Mouse (Mus musculus): Measurements from ENCODE around the gene Desi1.

Gene Desi1

DNA sequence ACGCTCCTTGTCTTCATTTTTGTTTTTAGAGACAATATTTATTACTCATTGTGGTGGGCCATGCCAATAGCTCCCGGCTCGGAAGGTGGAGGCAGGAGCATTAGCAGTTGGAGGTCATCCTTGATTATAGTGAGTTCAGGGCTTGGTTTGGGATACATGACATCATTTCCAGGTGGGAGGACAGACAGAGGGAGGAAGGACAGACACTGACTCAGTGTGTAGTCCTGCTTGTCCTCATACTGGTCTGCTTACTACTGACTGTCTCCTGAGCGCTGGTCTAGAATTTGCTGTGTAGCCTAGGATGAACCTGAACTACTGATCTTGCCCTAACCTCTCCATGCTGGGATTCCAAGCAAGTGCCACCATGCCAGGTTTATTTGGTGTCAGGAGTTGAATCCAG, at the start of gene Desi1:
Desi1 (minus strand) TSS at position 101 of the 400 bp plus-strand sequence.
- DNase-seq = no peak

DNA sequence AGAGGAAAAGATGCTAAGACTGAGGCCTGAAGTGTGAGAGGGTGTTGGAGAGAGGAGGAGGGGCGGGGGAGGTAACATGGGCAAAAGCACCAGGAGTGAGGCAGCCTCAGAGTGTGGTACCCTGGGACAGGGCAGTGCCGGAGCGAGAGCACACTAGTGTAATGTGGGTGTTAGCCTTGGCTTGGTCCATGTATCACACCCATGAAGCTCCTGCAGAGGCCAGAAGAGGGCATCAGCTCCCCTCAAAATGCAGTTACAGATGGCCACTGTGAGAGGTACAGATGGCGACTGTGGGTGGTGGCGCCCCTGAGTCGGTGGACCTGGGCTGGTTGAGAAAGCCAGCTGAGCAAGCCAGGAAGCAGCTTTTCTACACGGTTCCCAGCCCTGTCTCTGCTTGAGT, 47.5 kb upstream of the Desi1 start:
- peak; percentile 60 for DNase-seq

DNA sequence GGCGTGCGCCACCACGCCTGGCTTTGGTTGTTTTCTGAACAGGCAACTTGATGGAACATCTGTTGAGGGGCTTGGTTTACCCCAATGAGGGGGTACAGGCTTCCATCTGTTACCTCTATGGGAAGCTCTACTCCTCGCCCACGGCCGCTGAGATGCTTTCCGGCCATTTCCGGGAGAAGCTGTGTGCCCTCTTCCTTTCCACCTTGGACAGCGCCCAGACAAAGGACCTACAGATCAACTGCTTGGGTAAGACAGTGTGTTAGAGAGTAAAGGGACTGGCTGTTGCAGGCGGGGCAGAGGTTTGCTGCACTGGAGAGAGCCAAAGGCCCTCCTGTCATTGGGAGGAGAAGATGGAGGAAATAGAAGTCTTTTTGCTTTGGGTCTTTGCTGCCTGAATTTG, 46.2 kb upstream of the Desi1 start:
- DNase-seq = peak; percentile 47

DNA sequence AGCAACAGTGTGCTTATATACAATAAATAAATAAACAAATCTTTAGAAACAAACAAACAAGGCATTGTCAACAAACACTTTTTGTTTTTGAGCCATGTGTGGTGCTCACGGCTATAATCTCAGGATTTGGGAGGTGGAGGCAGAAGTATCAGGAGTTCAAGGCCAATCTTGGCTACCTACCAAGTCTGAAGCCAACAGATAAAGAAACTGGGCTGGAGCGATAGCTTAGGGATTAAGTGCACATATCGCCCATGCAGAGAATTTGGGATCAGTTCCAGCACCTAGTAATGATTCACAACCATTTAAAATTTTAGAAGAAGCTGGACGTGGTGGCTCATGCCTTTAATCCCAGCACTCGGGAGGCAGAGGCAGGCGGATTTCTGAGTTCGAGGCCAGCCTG, 39.8 kb upstream of the Desi1 start:
- no peak for DNase-seq

- DNase-seq = no peak
These were observed 38.3 kb upstream of the Desi1 start for GRCm38 (mm10) chr15:82071816-82072469.

DNA sequence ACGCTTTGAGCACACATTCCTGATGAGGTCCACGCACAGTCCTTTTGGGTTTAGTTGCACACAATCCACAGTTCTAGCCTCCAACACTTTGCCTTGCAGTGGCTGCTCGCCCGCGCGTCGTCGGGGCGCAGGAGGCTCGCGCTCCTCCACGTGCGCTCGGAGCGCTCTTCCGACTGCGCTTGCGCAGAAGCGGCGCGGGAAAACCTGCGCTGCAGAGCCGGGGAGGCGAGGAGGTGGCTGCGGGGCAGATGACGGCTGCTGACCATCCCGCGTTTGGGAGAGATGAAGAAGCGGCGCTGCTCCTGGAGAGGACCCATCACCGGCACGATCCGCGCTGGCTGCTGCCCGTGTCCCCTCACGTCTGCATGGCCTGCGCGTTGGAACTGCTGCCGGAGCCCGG, 36.2 kb upstream of the Desi1 start, which contains the start of gene Mei1:
Mei1 (plus strand) TSS at position 99 of the 400 bp plus-strand sequence.
- DNase-seq = peak; percentile 41

- peak; percentile 90 for DNase-seq
These were observed 31.8 kb upstream of the Desi1 start for GRCm38 (mm10) chr15:82065511-82065910.

DNA sequence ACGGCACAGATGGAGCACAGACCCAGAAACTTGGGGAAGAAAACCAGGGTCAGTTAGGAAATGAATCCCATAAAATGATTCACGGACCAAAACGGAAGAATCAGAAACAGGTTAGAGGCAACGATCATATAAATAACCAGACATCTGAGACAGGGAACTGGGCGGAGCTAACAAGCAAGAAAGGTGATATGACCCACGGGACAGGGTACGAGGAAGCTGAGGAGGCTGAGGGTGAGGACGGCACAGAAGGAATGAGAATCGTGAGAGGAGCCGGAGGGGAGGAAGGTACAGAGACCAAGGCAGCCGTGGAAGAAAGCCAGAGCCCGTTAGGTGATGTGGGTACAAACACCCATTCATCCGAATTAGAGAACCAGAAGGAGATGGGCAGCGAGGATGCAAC, 30.2 kb upstream of the Desi1 start:
- no peak for DNase-seq

DNA sequence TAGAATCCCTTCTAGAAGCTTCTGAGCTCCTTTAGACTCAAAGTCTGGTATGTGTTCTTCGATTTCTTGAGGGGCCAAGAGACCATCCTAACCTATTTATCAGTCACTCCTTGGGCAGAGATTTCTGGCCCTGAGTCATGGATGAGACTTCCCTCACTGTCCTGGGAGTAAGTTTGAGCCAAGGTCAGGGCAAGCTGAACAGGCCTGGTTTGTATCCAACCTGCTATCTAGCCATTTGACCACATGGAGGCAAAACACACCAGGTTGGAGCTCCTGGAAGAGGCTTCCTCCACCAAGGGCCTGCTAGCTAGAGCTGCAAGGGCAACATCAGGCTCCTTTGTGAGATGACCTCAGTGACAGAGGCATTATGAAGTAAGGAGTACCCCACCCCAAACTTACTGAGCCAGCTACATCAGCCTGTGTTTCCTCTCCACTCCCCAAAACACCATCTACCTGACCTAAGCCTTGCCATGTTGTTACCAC, 25.1 kb upstream of the Desi1 start, which contains the start of gene 4930407I10Rik:
4930407I10Rik (plus strand) TSS at position 433 of the 483 bp plus-strand sequence.
- no peak for DNase-seq

DNA sequence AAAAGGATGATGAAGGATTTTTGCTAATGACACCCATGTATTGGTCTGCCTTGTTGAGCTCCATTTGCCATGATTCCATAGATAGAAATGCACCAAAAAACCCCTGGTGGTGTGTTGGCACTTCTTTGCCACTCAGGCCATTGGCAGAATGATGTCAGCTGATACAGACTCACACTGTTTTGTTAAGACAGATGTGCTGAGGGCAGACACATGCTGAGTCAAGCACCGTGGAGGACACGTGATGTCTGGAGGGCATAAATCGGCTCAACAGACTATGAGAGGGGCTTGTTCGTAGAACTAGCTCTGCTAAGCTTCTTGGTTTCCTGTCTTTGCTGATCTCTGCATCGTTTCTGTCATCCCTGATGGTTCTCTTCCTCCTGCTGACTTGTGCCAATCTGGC, 18.9 kb upstream of the Desi1 start:
- DNase-seq = no peak

GRCm38 (mm10) chr15:82047080-82047883, 13.6 kb upstream of the Desi1 start, which contains the start of gene Snu13:
Snu13 (minus strand) TSS chr15:82047598.
- peak; percentile 94 for DNase-seq

GRCm38 (mm10) chr15:82046246-82046891, 12.7 kb upstream of the Desi1 start:
- peak; percentile 22 for DNase-seq

GRCm38 (mm10) chr15:82044166-82044784, 10.6 kb upstream of the Desi1 start:
- no peak for DNase-seq

GRCm38 (mm10) chr15:82040650-82041049, 7.0 kb upstream of the Desi1 start:
- peak; percentile 67 for DNase-seq

DNA sequence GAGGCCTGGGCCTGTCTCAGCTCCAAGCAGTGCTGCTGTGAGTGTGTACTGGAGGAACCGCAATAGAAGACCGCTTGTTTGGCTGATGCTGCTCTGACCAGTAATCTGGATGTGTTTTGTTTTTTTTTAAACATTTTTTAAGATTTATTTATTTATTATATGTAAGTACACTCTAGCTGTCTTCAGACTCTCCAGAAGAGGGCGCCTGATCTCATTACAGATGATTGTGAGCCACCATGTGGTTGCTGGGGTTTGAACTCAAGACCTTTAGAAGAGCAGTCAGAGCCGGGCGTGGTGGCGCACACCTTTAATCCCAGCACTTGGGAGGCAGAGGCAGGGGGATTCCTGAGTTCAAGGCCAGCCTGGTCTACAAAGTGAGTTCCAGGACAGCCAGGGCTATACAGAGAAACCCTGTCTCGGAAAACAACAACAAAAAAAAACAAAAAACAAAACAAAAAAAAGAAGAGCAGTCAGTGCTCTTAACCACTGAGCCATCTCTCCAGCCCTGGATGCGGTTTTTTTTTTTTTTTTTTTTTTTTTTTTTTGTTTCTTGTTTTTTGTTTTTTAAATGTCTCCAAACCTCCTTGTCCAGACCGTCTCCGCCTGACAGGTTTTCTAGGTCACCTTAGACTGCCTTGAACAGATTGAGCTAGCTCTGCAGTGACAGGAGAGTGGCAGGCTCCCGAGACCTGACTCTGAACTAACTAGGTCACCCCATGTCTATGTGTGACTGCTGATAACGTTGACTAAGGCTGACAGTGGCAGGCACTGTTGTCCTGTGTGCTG, 2.4 kb upstream of the Desi1 start:
- DNase-seq = peak; percentile 56

DNA sequence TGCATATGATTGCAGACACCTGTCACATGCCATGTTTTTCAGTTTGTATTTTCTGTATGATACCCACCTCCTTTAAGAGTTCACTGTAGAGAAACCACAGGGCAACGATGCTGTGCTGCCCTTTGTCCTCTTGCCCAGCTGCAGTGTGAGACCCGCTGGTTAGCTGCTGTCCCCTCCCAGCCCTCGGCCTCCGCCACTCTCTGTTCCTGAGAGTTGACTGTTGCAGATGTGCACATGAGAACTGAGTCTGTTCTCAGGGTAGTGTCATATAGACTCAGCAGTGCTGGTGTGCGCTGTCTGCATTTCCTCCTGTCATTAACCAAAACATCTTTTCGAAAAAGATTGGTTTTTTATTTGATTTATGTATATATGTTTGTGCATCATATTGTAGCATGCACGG, 1.3 kb downstream of the Desi1 start:
- DNase-seq = no peak

DNA sequence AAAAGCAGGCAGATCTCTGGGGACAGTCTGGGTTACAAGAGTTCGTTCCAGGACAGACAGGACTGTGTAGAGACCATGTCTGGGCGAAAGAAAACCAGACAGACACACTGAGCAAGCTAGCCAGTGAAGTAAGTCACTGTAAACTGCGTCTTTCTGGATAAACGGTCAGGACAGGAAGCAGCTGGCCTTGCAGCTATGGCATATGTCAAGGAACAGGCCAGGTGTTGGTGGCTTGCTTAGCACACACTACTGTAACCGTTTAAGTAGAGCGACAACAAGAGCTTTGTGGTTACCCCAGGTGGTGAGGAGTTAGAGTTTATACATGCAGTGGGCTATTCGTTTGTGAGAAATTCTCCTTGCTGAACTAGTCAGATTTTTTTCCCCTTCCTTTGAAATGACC, 5.9 kb downstream of the Desi1 start:
- DNase-seq = no peak

- DNase-seq = no peak
These were observed 6.4 kb downstream of the Desi1 start for GRCm38 (mm10) chr15:82027276-82027675.

DNA sequence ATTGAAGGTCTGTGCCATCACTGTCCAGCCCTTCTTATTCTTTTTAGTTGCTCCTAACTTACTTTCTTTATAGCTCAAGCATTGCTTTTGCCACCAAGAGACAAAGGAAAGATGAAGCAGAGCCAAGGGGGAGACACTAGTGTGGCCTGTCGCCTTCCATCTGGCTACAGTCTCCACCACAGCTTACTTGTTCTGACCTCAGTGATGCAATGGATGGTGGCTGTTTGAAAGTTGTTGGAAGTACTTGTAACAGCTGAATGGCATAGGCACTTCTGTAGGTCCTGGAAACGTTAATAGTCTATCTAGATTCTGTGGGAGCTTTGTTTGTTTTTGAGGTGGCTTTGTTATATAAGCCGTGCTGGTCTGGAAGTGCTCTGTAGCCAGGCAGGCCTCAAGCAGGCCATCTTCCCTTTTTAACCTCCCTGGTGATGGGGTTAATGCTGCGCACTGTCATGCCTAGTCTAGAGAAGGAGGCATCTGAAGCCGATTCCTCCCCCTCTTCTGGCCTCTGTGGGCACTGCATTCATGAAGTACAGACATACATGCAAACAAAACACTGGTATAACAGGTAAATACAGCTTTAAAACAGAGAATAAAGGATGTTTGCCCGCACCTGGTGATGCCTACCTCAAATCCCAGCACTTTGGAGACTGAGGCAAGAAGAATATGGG, 9.6 kb downstream of the Desi1 start:
- DNase-seq = no peak

GRCm38 (mm10) chr15:82022535-82023088, 11.1 kb downstream of the Desi1 start:
- DNase-seq = no peak

- no peak for DNase-seq
These were observed 14.4 kb downstream of the Desi1 start for GRCm38 (mm10) chr15:82019288-82019687.
